Mouse (Mus musculus) gastrocnemius, postnatal 36 days (tissue): ENCODE results near the gene Ak9. TPM values are rescaled to one million over a fixed set of nuclear protein-coding genes. Genes with fewer than 3 reads are reported as not detected.
A peak's percentile ranks its signal among the peaks of the same experiment; 100 is the strongest.
"Not testable (repeated sequence)": the region's sequence is repeated elsewhere in the genome, so short reads cannot be mapped to it uniquely, and the experiment has no call there.

Experiments
- DNase-seq, 2 experiments: peaks; one replicate each; pipeline ENCODE4 v3.0.0; 2022
- intact Hi-C: fragments of 180-260 bp; cut with DNase I; formaldehyde crosslinking; loops from one replicate; pipeline ENCODE4 v1.15.1; 2025
- total RNA-seq, 2 experiments: library from RNA; stranded (reverse); gene quantifications; 2 replicates each; pipeline ENCODE4 v1.2.3; 2021

Ak9 gene
- total RNA-seq, 2 experiments from 2014 or later, result not detected

DNA sequence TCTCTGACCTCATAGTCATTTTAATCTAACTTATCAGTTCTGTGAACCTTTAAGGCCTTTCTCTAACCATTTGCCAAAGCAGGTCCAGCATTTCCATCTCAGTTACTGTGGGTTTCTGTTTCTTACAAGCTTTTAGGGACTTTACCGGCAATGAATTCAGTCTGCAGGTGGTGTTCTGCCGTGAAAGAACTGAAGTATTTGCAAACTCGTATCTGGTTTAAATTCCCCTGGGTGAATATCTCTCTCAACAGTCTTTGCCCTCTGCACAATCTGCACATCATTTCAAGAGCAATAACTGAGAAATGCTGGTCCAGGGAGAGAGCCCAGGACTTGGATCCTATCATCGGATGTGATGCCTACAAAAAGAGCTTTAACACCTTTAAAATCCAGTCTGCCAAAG lies 4.4 kb downstream of the Ak9 start:
- no peak for DNase-seq
- intact Hi-C loops, result loop anchor here (10.0 kb wide), 2 partner anchors 197 to 377 kb away; no protein-coding TSS in a partner anchor

DNA sequence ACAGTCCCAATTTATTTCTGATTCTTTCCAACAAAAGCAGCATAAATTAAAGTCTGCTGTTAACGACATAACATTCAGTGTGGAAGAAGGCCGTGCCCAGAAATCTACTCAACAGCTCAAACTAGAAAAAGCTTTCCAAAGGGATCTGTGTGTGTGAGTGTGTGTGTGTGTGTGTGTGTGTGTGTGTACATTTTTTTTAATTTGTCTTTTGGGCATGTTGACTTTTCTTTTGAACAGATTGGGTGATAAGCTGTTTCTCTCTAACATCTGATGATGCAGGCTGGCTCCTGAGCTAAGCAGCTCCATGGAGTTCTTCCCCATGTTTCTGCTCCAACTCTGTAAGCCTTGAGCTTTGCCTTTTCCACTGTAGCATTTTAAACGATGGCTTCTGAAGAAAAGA lies 12.1 kb downstream of the Ak9 start:
- no peak for DNase-seq
- intact Hi-C loops, result no loop called here

DNA sequence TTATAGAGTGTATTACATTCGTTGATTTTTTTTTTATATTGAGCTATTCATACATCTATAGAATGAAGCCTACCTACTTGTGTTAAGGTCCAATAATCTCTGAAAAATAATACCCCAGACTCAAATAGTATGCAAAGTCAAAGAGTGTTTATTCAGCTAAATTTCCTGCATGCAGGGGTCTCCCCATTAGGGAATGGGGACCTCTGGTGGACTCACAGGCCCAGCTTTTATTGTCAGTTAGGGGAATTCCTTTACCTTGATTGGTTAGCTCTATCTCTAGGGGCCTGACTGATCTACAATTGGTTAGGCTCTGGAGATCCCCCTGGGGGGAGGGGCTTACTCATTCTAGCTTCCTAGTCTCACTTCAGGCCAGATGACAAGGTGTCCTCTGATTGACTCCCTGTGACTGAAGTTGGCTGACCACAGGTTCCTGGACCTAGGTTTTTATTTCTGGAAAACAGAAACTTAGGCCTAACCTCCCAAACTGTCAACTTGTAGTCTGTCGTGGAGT lies 28.8 kb downstream of the Ak9 start:
- intact Hi-C loops, result no loop called here
- DNase-seq, result no peak

GRCm38 (mm10) chr10:41341346-41341745 lies 37.6 kb downstream of the Ak9 start:
- no peak for DNase-seq
- intact Hi-C loops, result no loop called here

- no peak for DNase-seq
- intact Hi-C loops, result no loop called here
These were observed 61.3 kb downstream of the Ak9 start for GRCm38 (mm10) chr10:41365086-41365485.

DNA sequence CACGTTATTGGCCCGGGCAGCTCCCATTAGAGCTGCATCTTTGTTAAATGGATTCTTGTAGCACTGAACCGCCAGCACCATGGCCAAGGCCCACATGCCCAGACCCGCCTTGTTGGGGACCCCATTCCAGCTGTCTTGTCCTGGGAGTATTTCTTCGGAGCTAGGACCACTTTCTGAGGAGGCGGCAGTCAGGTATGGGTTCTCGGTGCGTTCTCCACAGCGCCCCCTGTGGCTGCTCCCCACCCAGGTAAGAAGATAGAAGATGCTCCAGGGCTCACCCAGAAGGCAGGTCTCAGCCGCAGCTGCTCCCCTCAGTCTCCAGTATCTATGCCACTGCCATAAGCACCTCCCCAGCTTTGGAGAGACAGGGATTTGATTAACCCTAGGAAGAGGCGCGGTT lies 76.7 kb downstream of the Ak9 start:
- DNase-seq, result no peak
- intact Hi-C loops, result no loop called here

DNA sequence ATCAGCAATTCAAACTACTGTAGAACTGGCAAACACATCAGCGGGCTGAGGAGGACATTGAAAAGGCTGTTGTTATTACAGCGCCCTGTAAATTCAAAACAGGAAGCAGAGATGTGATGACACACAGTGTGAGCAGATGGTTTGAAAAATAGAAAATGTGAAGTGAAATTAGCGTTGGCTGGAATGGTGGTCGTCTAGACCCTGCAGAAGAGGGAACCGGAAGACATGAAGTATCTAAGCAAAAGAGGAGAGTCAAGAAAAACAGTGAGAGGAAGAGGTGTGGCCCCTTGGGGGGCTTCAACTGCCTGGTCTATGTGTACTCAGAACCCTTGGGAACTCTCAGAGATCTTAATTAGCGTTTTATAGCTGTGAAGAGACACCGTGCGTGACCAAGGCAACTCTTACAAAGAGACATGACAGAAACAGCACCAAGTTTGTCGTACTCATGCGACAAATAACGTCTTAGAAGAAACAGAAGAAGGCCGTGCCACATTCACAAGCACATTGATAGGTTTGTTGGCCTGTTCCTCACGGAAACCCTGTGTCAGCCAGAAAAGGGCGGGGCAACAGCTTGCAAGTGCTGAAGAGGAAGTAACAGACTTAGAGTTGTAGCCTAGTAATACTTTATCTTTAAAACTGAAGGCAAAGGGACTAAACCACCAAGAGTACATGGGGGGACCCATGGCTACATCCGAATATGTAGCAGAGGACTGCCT lies 81.9 kb downstream of the Ak9 start:
- intact Hi-C loops, result no loop called here
- peak in 1 of 2 experiments; percentile 12 for DNase-seq

DNA sequence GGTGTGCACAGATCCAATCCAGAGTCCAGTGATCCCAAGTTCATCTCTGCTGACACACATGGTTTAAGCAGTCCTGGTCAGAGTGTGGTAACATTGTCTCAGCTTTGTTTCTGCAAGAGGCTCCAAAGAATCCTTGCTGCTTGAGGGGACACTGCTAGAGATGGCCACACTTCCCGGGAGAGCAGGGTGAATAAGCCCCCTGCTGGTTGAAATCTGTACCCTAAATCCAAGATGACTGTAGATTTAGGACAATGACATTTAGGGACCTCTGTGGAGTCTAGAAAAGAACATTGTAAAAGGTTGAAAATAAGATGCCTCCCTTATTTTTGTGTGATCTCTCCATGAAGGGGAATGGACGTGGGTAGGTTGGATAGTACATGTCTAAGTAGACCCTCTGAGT lies 89.8 kb downstream of the Ak9 start:
- intact Hi-C loops, result no loop called here
- no peak for DNase-seq

- intact Hi-C loops, result no loop called here
These were observed 97.3 kb downstream of the Ak9 start for GRCm38 (mm10) chr10:41401097-41401496.

DNA sequence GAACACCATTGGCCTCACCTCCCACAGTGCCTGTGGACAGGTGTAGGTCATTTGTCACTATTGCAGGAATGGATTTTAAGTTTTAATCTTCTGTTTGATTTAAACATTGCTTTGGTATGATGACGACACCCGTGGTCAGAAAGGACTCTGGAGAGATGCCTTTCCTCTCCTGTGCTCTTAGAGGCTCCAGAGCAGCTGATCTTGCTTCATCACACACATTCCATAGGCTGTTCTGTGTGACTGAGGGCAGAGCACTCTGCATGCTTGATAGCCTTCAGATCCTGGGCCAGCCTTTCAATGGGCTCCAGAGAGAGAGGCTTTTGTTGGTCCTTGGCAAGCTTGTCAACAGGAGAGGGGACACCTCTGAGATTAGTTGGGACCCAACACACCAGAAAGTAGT lies 99.6 kb downstream of the Ak9 start:
- DNase-seq, result no peak
- intact Hi-C loops, result no loop called here

More at GRCm38 (mm10) chr10:41401097-41401496, 97.3 kb downstream of the Ak9 start:
- DNase-seq, result no peak

DNA sequence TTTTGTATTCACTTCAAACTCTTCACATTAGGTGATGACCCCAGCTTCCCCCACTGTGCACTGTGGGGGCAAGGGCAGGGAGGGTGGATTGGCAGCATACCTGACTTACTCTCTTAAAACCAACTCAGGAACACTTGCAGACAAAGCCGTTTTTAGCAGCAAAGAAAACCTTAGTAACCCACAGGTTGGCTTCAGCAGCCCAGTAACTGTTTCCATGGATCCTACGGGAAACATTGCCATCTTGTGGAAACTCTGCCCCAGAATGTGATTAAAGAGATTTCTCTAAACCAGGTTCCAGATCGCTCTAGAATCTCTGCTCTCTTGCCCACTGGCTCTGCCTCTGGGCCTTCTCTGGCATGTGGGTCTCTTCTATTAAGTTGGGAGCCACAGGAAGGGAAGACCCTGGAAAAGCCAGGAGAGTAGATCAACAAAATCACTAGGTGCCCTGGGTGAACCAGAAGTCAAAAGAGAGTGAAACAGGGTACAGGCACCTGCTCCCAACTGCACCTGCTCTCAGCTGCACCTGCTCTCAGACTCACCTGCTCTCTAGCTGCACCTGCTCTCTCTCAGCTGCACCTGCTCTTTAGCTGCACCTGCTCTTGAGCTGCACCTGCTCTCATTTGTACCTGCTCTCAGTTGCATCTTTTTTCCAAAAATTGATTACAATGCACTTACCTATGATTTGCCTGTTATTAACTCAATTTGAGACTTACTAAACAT lies 100.3 kb downstream of the Ak9 start:
- no peak for DNase-seq
- intact Hi-C loops, result no loop called here

DNA sequence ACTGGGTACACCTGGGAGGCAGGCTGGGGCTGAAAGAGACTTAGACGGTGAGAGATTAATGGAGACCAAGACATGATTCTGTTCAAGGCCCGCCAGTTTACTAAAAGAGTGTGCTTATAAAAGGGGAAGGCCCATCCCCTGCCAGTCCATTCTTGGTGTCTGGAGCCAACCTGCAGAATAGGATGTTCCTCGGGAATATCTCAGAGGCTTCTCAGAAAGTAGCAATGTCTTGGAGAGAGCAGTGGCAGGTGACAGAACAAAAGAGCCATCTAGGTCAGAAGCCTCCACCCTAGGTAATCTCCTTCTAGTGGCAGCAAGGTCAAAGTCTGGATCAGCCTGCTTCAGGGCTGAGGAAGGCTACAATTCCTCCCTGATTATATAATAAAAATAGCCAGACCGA lies 106.4 kb downstream of the Ak9 start:
- intact Hi-C loops, DNase-seq: not testable (repeated sequence)

GRCm38 (mm10) chr10:41410821-41411220 lies 107.0 kb downstream of the Ak9 start:
- intact Hi-C loops, DNase-seq: not testable (repeated sequence)

DNA sequence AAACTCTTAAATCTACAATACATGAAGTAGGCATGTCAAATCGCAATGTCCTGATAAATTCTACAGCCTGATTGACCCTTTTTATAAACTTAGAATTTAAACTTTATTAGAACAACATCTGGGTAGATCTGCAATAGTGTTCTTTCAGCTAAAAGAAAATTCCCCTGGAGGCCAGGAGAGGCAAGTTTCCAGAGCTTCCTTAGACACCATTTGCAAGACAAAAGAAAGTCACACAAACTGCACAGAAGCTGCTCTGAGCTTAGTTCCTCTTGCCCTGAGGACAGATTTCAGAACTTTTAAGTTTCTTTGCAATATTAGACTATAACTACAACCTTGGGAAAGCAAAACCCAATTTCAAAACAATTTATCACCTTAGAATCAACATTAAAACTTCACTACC lies 109.7 kb downstream of the Ak9 start:
- intact Hi-C loops, DNase-seq: not testable (repeated sequence)

GRCm38 (mm10) chr10:41415368-41415767 lies 111.6 kb downstream of the Ak9 start:
- intact Hi-C loops, DNase-seq: not testable (repeated sequence)

GRCm38 (mm10) chr10:41420496-41421200 lies 116.9 kb downstream of the Ak9 start:
- intact Hi-C loops, result no loop called here
- no peak for DNase-seq

DNA sequence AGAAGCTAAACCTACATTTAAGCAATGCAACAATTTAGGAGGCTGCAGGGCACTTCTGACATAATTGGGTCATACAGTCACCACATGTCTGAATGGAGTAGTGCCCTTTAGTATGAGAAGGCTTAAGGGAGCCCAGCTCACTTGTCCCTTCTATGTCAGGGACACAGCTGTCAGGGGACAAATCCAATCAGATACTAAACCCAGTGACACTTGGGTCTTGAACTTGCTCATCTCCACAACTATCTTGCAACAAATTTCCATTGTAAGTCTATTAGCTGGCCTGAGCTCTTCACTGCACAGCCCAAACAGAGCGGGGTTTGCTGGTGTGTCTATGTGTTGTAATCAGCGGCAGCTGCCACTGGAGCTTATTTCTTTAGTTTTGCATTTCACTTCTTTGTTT lies 119.9 kb downstream of the Ak9 start:
- intact Hi-C loops, result no loop called here

DNA sequence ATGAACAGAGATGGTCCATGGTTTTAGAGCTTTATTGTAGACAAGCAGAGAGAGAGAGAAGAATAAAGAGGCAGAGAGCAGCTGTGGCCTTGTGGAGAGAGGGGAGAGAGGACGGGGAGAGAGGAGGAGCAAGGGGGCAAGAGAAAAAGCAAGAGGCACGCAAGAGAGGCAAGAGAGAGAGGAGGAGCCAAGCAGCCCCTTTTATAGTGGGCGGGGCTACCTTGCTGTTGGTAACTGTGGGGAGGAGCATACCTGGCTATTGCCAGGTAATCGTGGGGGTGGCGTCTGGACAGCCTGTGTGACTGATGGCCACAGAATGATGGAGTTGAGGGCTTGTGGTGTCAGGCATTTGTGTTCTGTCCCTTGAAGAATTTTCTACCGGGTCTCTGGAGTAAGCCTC lies 122.6 kb downstream of the Ak9 start:
- no peak for DNase-seq
- intact Hi-C loops, result no loop called here

More for the DNA sequence above, 119.9 kb downstream of the Ak9 start:
- DNase-seq, result no peak

- DNase-seq, result peak in 1 of 2 experiments; percentile 35
- intact Hi-C loops, result loop anchor here (10.0 kb wide), 2 partner anchors 70 to 250 kb away; no protein-coding TSS in a partner anchor
These were observed 130.8 kb downstream of the Ak9 start for GRCm38 (mm10) chr10:41434624-41435023.

DNA sequence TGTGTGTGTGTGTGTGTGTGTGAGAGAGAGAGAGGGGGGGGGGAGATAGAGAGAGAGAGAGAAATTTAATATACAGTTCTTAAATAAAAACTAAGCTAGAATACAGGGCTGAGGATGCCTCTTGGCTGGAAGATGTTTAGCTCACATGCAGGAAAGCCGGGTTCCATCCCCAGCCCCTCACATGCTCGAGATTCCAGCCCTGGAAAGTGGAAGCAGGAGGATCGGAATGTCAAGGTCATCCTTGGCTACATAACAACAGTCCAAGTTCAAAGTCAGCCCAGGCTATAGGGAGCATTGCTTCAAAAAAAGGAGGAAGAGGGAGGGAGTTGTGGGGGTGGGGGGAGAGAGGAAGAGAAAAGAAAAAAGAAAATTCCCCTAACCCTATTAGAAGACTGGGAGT lies 131.4 kb downstream of the Ak9 start:
- intact Hi-C loops, result loop anchor here (10.0 kb wide), 2 partner anchors 70 to 250 kb away; no protein-coding TSS in a partner anchor
- DNase-seq, result no peak

GRCm38 (mm10) chr10:41448216-41448615 lies 144.4 kb downstream of the Ak9 start:
- intact Hi-C loops, result no loop called here
- no peak for DNase-seq
